In the genomic region with DNA sequence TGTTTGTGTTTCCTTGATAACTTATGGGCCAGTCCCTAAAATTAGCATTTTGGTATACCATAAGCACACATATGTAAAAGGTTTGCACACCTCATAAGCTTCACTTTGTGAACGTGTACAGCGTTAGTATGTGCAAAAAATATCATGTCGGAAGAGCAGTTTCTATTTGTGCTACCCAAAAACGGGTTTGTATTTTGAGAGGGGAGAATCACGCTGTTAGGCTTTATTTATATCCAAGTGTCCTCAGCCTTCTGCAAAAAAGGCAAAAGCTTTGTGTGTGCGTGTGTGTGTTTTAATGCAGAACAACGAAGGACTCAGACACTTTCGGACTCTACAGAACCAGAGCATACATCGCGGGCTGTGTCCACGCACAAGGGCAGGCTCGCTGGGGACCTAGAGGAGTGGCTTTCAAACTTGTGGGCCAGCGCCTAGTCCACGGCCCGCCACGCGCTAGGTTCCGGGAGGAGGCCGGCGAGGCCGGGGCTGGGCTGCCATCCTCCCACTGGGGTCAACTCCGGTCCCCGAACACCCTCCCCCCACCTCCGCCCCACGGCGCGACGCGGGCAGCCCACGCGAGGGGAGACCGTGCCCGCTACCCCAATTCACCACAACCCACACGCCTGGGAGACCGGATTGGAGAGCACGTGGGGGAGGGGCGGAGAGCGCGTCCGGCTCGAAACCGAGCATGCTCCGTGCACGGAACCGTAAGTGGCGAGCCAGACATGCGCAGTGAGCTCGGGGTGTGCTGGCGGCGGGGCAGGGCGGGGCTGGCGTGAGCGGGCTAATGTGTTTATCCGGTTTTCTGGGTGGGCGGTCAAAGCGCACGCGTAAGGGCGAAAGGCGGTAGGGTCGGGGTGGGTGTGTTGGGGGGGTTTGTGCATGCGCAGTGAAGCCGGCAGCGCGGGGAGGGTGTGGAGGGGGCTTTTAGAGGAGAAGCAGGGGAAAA, we compare ENCODE assay signal across 8 mouse cellular contexts. TPM values are rescaled to one million over a fixed set of nuclear protein-coding genes. Genes with fewer than 3 reads are reported as not detected.
DNase-seq lines count a peak whose midpoint lies in the region; ATAC-seq and TF ChIP-seq lines count a peak whose summit lies in the region.

No protein-coding gene starts in this region.

- TF ChIP-seq POLR2A in cortical plate, adult 2 months (IDR thresholded peaks at IDR 0.05; ENCODE audit: extremely low read depth, insufficient read depth, low read length), result peak; percentile 68; the same call in 1 of the 2 replicates

- peak overlapping the region; percentile 72 for H3K27ac ChIP-seq in cortical plate, adult 2 months (ENCODE audit: insufficient read depth, low read length)

- no peak for TF ChIP-seq CTCF in cortical plate, adult 2 months (IDR thresholded peaks at IDR 0.05; ENCODE audit: extremely low read depth, insufficient read depth, low read length)

- peak; percentile 98 to 99 for DNase-seq in gastrocnemius, adult 8-10 months (ENCODE audit: low spot score in 2 of 2)
- DNase-seq in induced T-regulatory cell, adult 2 months (ENCODE audit: low read depth), result peak; percentile 99
- DNase-seq in left cerebral cortex, adult 9 months (ENCODE audit: low spot score in 2 of 2), result peak; percentile 97 to 98
- DNase-seq in right cerebral cortex, postnatal 14 days, result peak; percentile 100
- peak; percentile 97 to 99 for DNase-seq in urinary bladder, postnatal 36 days (ENCODE audit: low spot score in 2 of 2)

- H3K4me1 ChIP-seq in cortical plate, adult 2 months (ENCODE audit: control insufficient read depth, insufficient read depth, low read length), result peaks cover 2% of the 10 kb centered on the region; the same call in 1 of the 2 replicates

- peak; percentile 57 for ATAC-seq in activated CD4-positive, CD25-positive, alpha-beta regulatory T cell, adult 4 months
- ATAC-seq in megakaryocyte progenitor cell, adult 5-6 weeks (replicated peaks; ENCODE audit: poor library complexity), result peak; percentile 66

- H3K4me3 ChIP-seq in cortical plate, adult 2 months (ENCODE audit: insufficient read depth, low read length), result peak overlapping the region; percentile 94

RNA-seq across cellular contexts. Expression of a gene that starts 0.6 kb away (rescaled TPM):
- 10 to 100 TPM; 11.6 to 12.2 TPM for polyA plus RNA-seq in activated CD4-positive, CD25-positive, alpha-beta regulatory T cell, adult 4 months (2017; shearing (Covaris generic))
- 24.7 and 26.4 TPM in 2 replicates for polyA plus RNA-seq in cortical plate, adult 2 months (2012; rRNA removed)
- total RNA-seq in gastrocnemius, adult 8-10 months (2022), result 10 to 100 TPM; 26.3 to 30.8 (median 29.6) TPM
- 94.2 and 94.6 TPM in 2 replicates for total RNA-seq in megakaryocyte progenitor cell, adult 5-6 weeks (2015)
- 37.1 and 45.2 TPM in 2 replicates for total RNA-seq in megakaryocyte progenitor cell, adult 5-6 weeks (2017)

RNA-seq across cellular contexts. Expression of a gene that starts 38.6 kb away (rescaled TPM):
- 1 to 10 TPM; 5.6 to 7.8 TPM for polyA plus RNA-seq in activated CD4-positive, CD25-positive, alpha-beta regulatory T cell, adult 4 months (2017; shearing (Covaris generic))
- polyA plus RNA-seq in cortical plate, adult 2 months (2012; rRNA removed), result 67.1 and 69.9 TPM in 2 replicates
- total RNA-seq in gastrocnemius, adult 8-10 months (2022), result 10 to 100 TPM; 55.7 to 66.5 (median 62.8) TPM
- total RNA-seq in megakaryocyte progenitor cell, adult 5-6 weeks (2015), result 19.4 and 21.7 TPM in 2 replicates
- 16.0 and 18.2 TPM in 2 replicates for total RNA-seq in megakaryocyte progenitor cell, adult 5-6 weeks (2017)

Comparison
In these comparisons a context has a peak if more than half of its experiments do, and no peak if none do; other contexts are left out.
1. Peak in every context shown above with its lines: DNase-seq, ATAC-seq, H3K4me3 ChIP-seq and H3K27ac ChIP-seq.